Mouse (Mus musculus): ENCODE measurements around the gene Cnn2. TPM values are rescaled to one million over a fixed set of nuclear protein-coding genes. Genes with fewer than 3 reads are reported as not detected.
"Not testable (repeated sequence)": the region's sequence is repeated elsewhere in the genome, so short reads cannot be mapped to it uniquely, and the experiment has no call there.

Gene Cnn2
- total RNA-seq (2021), result 10 to 100 TPM; 19.2 to 24.8 TPM
- long read RNA-seq, experiment 1, transcript Cnn2-201 (7 exons, 2,460 nt), result major isoform, 29 of 31 reads
- long read RNA-seq, experiment 1, partial matches to known transcripts, result 0 of 31 reads
- long read RNA-seq, experiment 1, other reads (novel, unspliced or antisense), result 2 of 31 reads
- long read RNA-seq, experiment 2, transcript Cnn2-201 (7 exons, 2,460 nt), result major isoform, 26 of 29 reads
- long read RNA-seq, experiment 2, partial matches to known transcripts, result 3 of 29 reads
- long read RNA-seq, experiment 2, other reads (novel, unspliced or antisense), result 0 of 29 reads

GRCm38 (mm10) chr10:79988506-79989271, at the start of gene Cnn2:
Gene Cnn2, plus strand, starts transcription at chr10:79988584.
- intact Hi-C loops (cut with DNase I; ENCODE audit: low total_unique reads), result no loop called here
- DNase-seq, result peak; percentile 57

- intact Hi-C loops (cut with DNase I; ENCODE audit: low total_unique reads), result no loop called here
- no peak for DNase-seq
These were observed 47.6 kb upstream of the Cnn2 start for GRCm38 (mm10) chr10:79940749-79941148.

GRCm38 (mm10) chr10:79942988-79943387, 45.4 kb upstream of the Cnn2 start:
- DNase-seq, result no peak
- intact Hi-C loops (cut with DNase I; ENCODE audit: low total_unique reads), result no loop called here

GRCm38 (mm10) chr10:79943471-79943901, 44.9 kb upstream of the Cnn2 start:
- no peak for DNase-seq
- intact Hi-C loops (cut with DNase I; ENCODE audit: low total_unique reads), result no loop called here

GRCm38 (mm10) chr10:79945507-79946234, 42.7 kb upstream of the Cnn2 start:
- DNase-seq, result no peak
- intact Hi-C loops (cut with DNase I; ENCODE audit: low total_unique reads), result no loop called here

GRCm38 (mm10) chr10:79946752-79947322, 41.5 kb upstream of the Cnn2 start:
- no peak for DNase-seq
- intact Hi-C loops (cut with DNase I; ENCODE audit: low total_unique reads), result no loop called here

GRCm38 (mm10) chr10:79947502-79947901, 40.9 kb upstream of the Cnn2 start:
- DNase-seq, result no peak
- intact Hi-C loops (cut with DNase I; ENCODE audit: low total_unique reads), result no loop called here

GRCm38 (mm10) chr10:79949873-79950272, 38.5 kb upstream of the Cnn2 start:
- intact Hi-C loops (cut with DNase I; ENCODE audit: low total_unique reads), result loop anchor here (10.0 kb wide), 1 partner anchor 115 kb away; no protein-coding TSS in a partner anchor
- no peak for DNase-seq

- no peak for DNase-seq
- intact Hi-C loops (cut with DNase I; ENCODE audit: low total_unique reads), result loop anchor here (10.0 kb wide), 1 partner anchor 116 kb away; no protein-coding TSS in a partner anchor
These were observed 37.7 kb upstream of the Cnn2 start for GRCm38 (mm10) chr10:79950661-79951060.

- intact Hi-C loops (cut with DNase I; ENCODE audit: low total_unique reads), result loop anchor here (10.0 kb wide), 1 partner anchor 119 kb away; no protein-coding TSS in a partner anchor
These were observed 34.4 kb upstream of the Cnn2 start for GRCm38 (mm10) chr10:79953946-79954345.

GRCm38 (mm10) chr10:79955691-79956090, 32.7 kb upstream of the Cnn2 start:
- intact Hi-C loops (cut with DNase I; ENCODE audit: low total_unique reads), result loop anchor here (2.0 to 10.0 kb wide), 3 partner anchors 31 to 121 kb away; partner anchors contain the start of gene Cfd
- no peak for DNase-seq

More at GRCm38 (mm10) chr10:79953946-79954345, 34.4 kb upstream of the Cnn2 start:
- no peak for DNase-seq

GRCm38 (mm10) chr10:79956643-79957154, 31.7 kb upstream of the Cnn2 start:
- DNase-seq, result no peak
- intact Hi-C loops (cut with DNase I; ENCODE audit: low total_unique reads), result loop anchor here (2.0 to 10.0 kb wide), 3 partner anchors 32 to 122 kb away; partner anchors contain the start of gene Cfd

GRCm38 (mm10) chr10:79958140-79958816, 30.1 kb upstream of the Cnn2 start:
- peak; percentile 81 for DNase-seq
- intact Hi-C loops (cut with DNase I; ENCODE audit: low total_unique reads), result loop anchor here (5.0 to 10.0 kb wide), 2 partner anchors 66 to 123 kb away; partner anchors contain the start of gene Cfd

- not testable (repeated sequence) for DNase-seq
- intact Hi-C loops (cut with DNase I; ENCODE audit: low total_unique reads), result loop anchor here (5.0 to 10.0 kb wide), 2 partner anchors 67 to 125 kb away; partner anchors contain the start of gene Cfd
These were observed 29.0 kb upstream of the Cnn2 start for GRCm38 (mm10) chr10:79959412-79959811.

GRCm38 (mm10) chr10:79959847-79960601, 28.4 kb upstream of the Cnn2 start, which contains the start of gene Wdr18:
Gene Wdr18, plus strand, starts transcription at chr10:79960152.
- intact Hi-C loops (cut with DNase I; ENCODE audit: low total_unique reads), result loop anchor here (5.0 to 10.0 kb wide), 2 partner anchors 68 to 125 kb away; partner anchors contain the start of gene Cfd
- peak; percentile 98 for DNase-seq

- no peak for DNase-seq
- intact Hi-C loops (cut with DNase I; ENCODE audit: low total_unique reads), result no loop called here
These were observed 27.6 kb upstream of the Cnn2 start for GRCm38 (mm10) chr10:79960671-79961294.

- intact Hi-C loops (cut with DNase I; ENCODE audit: low total_unique reads), result no loop called here
- no peak for DNase-seq
These were observed 23.7 kb upstream of the Cnn2 start for GRCm38 (mm10) chr10:79964727-79965126.

All from gastrocnemius, postnatal 14 days (tissue).